Mouse (Mus musculus): Measurements from ENCODE around the gene Krt88.

The Krt88 gene

DNA sequence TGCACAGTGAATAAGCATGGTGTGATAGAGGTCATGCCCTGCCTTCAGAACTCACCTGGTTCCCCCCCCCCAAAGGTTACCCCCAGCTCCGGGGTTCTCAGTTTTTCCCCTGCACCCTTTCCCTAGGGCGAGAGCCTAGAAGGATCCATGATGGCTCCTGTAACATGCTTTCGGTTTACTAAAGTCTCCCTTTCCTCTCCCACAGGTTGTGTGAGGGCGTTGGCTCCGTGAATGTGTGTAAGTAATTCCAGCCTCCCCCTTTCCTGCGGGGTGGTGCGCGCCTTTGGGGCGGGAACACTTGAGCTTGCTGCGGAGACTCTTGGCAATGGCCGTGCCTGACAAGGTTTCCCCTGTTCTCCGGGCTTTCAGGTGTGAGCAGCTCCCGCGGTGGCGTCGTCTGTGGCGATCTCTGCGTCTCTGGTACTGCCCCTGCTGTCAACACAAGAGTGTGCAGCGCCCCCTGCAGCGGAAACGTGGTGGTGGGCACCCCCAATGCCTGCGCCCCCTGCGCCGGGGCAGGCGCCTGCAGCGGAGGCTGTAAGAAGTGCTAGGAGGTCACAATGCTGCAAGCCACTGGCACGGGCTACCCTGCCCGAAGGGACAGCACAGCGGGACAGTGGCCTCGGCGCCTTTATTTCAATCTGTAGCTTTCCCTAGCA lies 31.6 kb downstream of the Krt88 start:
- peak in 1 of 2 experiments; percentile 17 for DNase-seq (ENCODE audit: low spot score in 2 of 2)

DNA sequence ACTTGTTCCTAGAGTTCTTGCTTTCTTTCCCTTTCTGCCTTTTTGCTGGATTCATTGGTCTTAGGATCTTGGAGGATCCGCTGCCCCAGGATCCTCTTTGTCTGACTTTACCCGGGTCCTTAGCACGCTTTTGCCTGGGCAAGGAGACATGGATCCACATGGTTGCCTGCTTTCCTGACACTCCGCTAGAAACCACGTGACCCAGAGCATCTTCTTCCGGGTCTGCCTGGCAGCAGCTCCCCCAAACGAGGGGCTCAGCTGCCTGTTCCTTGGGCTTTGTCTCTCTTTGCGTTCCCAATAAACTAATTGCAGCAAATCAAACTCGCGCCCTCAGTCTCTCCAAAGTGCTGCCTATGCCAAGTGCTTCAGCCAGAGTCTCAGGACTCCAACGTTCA lies 32.1 kb downstream of the Krt88 start:
- no peak for DNase-seq (ENCODE audit: low spot score in 2 of 2)

DNA sequence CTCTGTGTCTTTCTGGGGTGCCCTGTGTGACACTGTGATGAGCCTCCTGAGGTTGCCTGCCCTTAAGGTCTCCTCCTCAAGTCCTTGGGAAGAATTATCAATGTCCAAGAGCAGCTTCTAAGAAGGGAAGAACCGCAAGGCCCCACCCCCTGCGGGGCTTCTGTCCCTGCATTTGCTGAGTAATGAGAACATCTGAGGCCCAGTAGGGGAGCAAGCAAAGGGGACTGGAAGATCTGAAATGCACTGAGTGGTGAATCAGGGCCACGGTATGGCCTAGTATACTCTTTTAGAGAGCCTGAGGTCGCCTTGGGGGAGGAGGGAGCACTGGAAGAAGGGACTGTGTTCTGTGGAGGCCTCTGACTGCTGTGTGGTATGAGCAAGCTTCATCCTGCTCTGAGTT lies 34.5 kb downstream of the Krt88 start:
- no peak for DNase-seq (ENCODE audit: low spot score in 2 of 2)

DNA sequence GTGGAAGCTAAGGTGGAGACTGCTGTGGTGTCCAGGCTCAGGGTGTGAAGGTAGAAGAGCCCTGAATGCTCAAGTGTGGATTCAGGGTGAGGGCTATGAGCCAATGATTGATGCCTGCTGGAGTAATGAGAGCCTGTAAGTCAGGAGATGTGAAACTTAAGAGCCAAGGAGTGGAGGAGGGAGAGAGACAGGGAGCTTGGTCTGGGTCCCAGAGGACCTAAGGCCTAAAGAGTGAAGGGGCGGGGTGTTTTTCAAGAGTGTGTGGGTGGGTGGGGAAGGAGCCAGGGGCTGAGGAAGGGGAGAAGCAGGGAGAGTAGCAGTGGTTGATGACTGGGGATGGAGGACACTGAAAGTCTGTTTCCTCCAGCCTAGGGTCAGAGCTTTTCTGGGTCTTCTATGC lies 36.1 kb downstream of the Krt88 start:
- DNase-seq (ENCODE audit: low spot score in 2 of 2) = no peak

DNA sequence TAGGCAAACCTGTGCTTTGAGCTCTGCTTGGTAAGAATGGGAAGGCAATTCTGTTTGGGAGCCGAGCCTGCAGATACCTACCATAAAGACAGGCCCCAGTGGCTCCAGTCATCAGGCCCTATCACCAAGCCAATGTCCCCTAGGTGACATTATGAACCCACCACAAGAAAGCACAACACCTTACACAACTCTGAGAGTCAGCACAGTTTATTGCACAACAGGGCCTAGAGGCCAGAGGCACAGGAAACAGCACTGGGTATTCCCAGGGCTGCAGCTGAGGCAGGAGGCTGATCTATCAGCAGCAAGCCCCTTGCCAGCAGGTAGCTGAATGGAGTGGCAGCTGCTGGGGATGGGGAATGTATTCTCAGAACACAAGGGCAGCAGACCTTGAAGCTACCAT lies 37.4 kb downstream of the Krt88 start:
- no peak for DNase-seq (ENCODE audit: low spot score in 2 of 2)

DNA sequence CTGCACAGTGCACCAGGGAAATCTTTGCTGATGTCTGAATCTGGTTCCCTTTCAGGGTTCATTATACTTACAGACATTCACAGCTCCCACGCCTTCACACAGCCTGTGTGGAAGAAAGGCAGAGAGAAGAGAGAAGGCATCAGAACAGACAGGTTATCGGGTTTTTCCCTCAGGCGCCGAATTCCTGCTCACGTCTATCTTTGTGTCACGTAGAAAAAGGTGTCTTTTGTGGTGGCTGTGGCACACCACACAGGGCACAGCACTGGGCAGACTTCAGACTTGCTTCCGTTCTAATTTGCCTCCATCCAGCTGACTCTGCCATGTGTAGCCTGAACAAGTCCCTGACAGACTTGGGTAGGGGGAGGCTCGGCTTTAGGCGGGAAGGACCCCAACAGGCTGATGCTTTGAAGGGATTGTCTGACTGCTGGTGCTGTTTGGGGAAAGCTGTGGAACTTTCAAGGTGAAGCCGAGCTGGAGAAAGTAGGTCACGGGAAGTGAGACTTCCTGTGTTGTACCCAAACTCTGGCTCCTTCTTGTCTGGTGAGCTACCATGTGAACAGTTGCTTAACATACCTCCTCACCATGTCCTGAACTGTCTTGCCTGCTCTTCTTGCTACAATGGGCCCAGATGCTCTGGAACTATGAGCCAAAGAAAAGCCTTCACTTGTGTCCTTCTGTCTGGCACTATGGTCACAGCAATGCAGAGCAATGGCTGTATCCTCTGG lies 38.5 kb downstream of the Krt88 start:
- DNase-seq (ENCODE audit: low spot score in 2 of 2) = no peak

DNA sequence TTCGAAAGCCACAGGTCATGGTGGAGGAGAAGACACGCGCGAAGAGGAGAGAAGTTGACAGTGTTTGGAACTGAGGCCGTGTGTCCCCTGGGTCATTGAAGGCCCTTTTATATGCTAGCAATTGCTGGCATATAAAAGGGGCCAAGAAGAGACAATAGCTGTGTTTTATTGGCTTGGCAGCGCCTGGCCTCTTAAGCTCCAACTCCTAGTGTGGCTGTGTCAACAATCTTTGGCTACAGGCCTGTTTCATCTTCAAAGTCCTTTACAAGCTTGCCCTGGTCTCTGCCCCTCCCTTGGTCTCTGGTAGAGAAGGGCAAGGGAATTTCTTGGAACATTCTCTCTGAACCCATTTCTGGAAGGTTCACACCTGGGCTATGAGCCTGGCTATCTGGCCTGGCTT lies 43.9 kb downstream of the Krt88 start, which contains the start of gene Krt83:
Gene Krt83 (minus strand): TSS at position 82 of the 400 bp plus-strand sequence.
- DNase-seq (ENCODE audit: low spot score in 2 of 2) = no peak

DNA sequence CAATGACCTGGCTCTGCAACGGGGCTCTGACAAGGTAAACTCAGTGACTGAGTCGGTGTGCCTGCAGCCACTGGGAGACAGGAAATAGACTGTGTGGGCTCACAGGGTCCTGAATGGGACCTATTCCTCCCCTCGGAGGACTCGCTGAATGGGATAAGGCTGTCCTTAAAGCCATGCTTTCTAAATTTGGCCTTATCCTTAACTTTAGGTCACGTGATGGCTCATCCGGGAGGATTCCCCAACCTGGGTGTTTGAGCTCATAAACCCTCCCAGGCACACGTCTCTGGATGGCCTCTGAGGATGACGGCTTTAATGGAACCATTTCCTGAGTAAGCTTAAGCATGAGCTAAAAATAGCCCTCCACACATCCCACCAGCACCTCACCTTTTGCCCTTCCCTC lies 45.2 kb downstream of the Krt88 start:
- no peak for DNase-seq (ENCODE audit: low spot score in 2 of 2)

DNA sequence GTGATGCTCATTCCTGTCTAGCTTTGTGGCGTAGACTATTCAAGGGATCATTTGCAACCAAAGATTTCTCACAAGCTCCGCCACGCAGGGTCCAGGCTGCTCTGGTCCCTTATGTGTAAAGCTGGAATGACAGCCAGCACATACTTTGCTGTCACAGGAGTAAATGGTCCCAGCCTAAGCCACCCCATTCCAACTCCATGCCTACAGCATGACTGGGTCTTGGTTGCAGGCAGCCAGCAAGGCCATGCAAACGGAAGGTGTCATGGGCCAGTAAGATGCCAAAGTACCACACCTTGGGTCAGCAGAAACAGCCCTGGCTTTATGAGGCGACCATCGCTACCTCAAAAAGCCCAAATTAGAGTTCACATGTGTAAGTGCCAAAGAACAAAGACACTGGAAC lies 46.2 kb downstream of the Krt88 start:
- DNase-seq (ENCODE audit: low spot score in 2 of 2) = no peak

DNA sequence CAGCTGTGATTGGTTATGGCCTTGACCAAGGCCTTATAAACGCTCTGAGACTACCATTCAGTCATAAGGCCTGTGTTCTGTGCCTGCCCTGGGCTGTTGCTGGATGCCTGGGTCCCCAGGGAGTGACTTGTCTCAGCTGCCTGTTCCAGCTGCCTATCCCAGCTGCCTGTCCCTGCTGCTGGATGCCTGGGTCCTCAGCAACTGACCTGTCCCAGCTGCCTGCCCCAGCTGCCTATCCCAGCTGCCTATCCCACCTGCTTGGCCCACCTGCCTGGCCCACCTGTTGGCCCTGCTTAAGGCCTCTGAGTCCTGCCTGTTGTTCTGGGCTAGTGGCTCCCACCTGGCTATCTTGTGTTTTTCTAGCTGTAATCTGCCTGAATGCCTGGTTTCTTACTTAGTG lies 46.7 kb downstream of the Krt88 start:
- no peak for DNase-seq (ENCODE audit: low spot score in 2 of 2)

DNA sequence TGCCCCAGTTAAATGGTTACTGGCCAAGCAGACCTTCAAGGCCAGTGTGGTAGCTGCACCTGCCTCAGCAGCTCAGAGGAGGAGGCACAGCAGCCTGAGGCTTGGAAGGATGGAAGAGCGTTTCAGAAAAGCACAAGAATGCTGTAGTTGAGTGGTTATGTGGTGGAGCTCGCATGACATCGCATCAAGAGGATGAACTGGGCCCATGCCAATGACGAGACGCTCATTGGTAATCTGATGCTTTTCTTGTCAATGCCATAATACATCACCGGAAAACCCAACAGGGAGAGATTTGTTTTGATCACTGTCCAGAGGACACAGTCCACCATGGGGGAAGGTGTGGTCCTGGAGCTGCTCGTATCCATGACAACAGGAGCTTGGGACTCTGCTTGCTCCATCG lies 47.7 kb downstream of the Krt88 start:
- DNase-seq (ENCODE audit: low spot score in 2 of 2) = no peak

DNA sequence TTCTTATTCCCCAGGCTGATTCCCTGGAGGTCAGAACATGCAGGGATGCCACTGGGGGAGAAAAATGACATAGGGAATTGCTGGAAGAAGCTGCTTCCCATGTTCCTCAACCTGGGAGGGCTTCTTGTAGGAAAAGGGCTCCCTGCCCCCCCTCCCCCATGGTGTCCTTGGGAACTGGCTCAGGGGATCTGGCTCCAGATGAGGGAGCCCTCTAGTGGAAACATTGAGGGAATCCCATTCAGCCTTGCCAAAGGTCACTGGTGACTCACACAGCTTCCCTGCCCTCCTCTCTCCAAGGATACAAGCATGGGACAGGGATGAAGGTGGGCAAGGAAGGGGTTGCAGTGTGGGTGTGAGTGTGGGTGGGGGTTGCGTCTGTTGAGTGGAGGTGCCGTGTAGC lies 49.6 kb downstream of the Krt88 start:
- DNase-seq (ENCODE audit: low spot score in 2 of 2) = no peak

Measured in spleen, postnatal 14 days (tissue).